Mouse (Mus musculus) macrophage (primary cell): ENCODE data around the gene Bri3bp. TPM values are rescaled to one million over a fixed set of nuclear protein-coding genes. Genes with fewer than 3 reads are reported as not detected.
A peak's percentile ranks its signal among the peaks of the same experiment; 100 is the strongest.
"Not testable (repeated sequence)": the region's sequence is repeated elsewhere in the genome, so short reads cannot be mapped to it uniquely, and the experiment has no call there.

Experiments
- H3K27ac ChIP-seq: fragments of 350-480 bp; formaldehyde crosslinking; 2 replicates; pipeline ENCODE4 v1.9.0; 2021
- H3K36me3 ChIP-seq: fragments of 350-480 bp; formaldehyde crosslinking; 2 replicates; pipeline ENCODE4 v1.9.0; 2021; ENCODE audit errors: inconsistent target
- H3K4me3 ChIP-seq: fragments of 350-480 bp; formaldehyde crosslinking; 2 replicates; pipeline ENCODE4 v1.9.0; 2021; ENCODE audit errors: inconsistent target
- H3K79me2 ChIP-seq: fragments of 350-480 bp; formaldehyde crosslinking; 2 replicates; pipeline ENCODE4 v1.9.0; 2021; ENCODE audit errors: inconsistent target
- WGBS: methylation state at CpG from one replicate; pipeline ENCODE4 v1.1.7; 2026; ENCODE audit warnings: inconsistent platforms; ENCODE audit not compliant: missing documents; 5-methylcytosine and 5-hydroxymethylcytosine counted together
- polyA plus RNA-seq: library from polyadenylated mRNA; stranded (reverse); fragments of 250-400 nt; gene quantifications from 3 replicates; pipeline ENCODE4 v1.2.4, GENCODE M21; 2018; ENCODE audit warnings: inconsistent platforms

Gene Bri3bp
- polyA plus RNA-seq, 1 experiment from 2014 or later, result 3.6 TPM

GRCm38 (mm10) chr5:125479376-125479775 is 38.0 kb downstream of the Bri3bp start:
- no peaks in the 10 kb centered on the region for H3K36me3 ChIP-seq
- no peak overlapping the region for H3K4me3 ChIP-seq
- no peak overlapping the region for H3K27ac ChIP-seq
- H3K79me2 ChIP-seq, result peaks cover 70% of the 10 kb centered on the region
- 97% methylated on average over 3 of the region's 3 CpGs for WGBS

DNA sequence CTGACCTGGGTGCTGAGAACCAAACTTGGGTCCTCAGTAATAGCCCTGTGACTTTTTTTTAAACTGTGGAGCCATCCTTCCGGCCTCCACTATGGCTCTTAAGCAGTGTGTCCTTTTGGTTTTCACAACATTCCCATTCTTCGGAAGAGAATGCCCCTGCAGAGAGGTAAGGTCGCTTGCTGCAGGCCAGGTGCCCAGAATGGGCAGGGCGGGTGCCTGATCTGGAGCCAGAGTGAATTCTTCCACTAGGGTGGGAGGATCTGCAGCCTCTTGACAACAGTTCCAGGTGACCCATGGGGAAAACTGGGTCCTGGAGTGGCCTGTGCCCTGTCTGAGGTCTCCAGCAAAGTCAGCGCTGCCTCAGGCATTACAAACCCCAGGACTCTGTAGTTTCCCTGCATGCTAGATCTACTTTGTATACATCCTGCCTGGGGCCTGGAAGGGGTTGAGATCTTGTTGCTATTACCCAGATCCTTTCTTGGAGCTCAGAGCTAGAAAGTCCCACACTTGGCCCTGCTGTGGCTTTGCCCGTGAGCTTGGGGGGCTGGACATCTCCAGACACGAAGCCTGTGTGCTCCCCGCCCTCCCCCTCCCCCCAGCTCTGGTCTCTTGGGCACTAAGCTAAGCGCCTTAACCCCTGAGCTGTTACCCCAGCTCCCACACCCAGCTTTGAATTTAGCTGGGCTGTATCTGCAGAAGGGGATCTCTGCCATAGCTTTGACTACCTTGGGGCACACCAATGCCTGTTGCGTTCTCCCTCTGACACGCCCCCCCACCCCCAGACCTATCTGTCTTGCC is 39.3 kb downstream of the Bri3bp start:
- Histone ChIP-seq H3K79me2 (peaks cover 70% of the 10 kb centered on the region), H3K36me3 (no peaks in the 10 kb centered on the region), H3K27ac (no peak overlapping the region), H3K4me3 (no peak overlapping the region)
- 94% methylated on average over 10 of the region's 11 CpGs for WGBS

GRCm38 (mm10) chr5:125482474-125482873 is 41.1 kb downstream of the Bri3bp start:
- Histone ChIP-seq H3K27ac (no peak overlapping the region), H3K4me3 (no peak overlapping the region), H3K79me2 (peaks cover 55% of the 10 kb centered on the region), H3K36me3 (peaks cover 7% of the 10 kb centered on the region; the same call in 1 of the 2 replicates)
- 53% methylated on average over 7 of the region's 7 CpGs for WGBS

GRCm38 (mm10) chr5:125483712-125484611 is 42.6 kb downstream of the Bri3bp start:
- peaks cover 40% of the 10 kb centered on the region for H3K79me2 ChIP-seq
- WGBS, result 56% methylated on average over 5 of the region's 6 CpGs
- H3K36me3 ChIP-seq, result peaks cover 12% of the 10 kb centered on the region
- no peak overlapping the region for H3K4me3 ChIP-seq
- peak overlapping the region; percentile 13 for H3K27ac ChIP-seq

- 89% methylated on average over 4 of the region's 4 CpGs for WGBS
- H3K27ac ChIP-seq, result no peak overlapping the region
- peaks cover 27% of the 10 kb centered on the region for H3K79me2 ChIP-seq
- H3K36me3 ChIP-seq, result peaks cover 12% of the 10 kb centered on the region
- H3K4me3 ChIP-seq, result no peak overlapping the region
Observed at GRCm38 (mm10) chr5:125485031-125485778, 43.8 kb downstream of the Bri3bp start.

DNA sequence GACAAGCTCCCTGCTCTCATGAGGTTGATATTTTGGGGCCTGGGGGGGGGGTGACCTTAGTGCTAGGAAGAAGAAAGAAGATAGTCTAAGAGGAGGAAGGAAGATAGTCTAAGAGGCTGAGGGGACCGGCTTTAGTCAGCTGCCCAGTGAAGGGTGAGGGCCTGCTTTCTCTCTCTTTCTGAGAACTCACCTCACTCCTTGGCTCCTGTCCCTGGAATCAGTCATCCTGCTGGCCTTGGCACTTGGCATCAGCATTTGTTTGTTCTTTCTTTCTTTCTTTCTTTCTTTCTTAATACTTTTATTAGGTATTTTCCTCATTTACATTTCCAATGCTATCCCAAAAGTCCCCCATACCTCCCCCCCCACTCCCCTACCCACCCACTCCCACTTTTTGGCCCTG is 44.7 kb downstream of the Bri3bp start:
- H3K27ac ChIP-seq, result no peak overlapping the region
- H3K79me2 ChIP-seq, result peaks cover 18% of the 10 kb centered on the region
- no peak overlapping the region for H3K4me3 ChIP-seq
- WGBS, result no CpG with 5 or more reads among the region's 1 CpGs
- peaks cover 18% of the 10 kb centered on the region for H3K36me3 ChIP-seq

DNA sequence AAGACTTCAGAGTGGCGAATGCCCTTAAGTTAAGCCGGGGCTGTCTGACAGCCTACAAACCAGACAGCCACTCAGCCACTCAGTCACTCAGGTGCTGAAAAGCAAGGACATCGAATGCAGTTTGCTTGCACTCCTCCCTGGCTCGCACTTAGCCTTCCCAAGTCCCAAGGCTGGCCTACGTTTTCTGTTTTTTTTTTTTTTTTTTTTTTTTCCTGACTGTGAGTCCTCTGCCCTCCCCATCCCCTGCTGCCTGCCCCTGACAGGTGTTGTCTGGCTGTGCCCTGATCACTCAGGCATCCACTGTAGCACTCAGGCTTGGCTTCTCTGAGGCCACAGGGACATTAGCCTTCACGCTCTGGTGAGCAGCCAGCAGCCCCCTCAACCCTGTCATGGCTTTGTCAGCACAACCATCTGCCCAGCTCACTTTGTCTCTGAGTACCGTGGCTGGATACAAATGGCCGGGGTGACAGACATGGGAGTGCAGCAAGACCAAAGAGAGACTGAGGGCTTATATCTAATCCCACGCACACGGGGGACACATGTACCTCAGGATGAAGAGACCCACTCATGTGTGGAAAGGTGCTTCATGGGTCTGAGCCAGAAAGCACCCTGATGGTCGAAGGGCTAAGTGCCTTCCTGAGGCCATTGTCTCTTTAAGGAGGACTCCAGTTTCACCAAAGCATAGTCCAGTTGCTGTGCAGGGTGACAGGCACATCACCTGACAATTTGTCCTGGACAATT is 46.2 kb downstream of the Bri3bp start:
- Histone ChIP-seq H3K27ac (no peak overlapping the region), H3K79me2 (peaks cover 4% of the 10 kb centered on the region; the same call in 1 of the 2 replicates)
- 96% methylated on average over 11 of the region's 11 CpGs for WGBS

DNA sequence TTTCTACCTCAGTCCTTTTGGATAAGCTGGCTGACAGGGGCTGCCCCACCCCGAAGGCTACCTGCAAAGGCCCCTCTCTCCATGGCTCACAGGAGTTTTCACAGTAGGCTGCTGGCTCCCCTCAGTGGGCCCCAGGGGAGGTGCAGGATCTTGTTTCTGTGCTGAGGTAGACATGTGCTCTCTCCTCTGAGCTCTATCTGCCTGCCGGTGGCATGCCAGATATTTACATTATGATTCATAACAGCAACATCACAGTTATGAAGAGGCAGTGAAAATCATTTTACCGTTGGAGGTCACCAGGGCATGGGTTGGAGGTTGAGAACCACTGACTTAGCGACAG is 46.7 kb downstream of the Bri3bp start:
- Histone ChIP-seq H3K79me2 (no peaks in the 10 kb centered on the region), H3K27ac (no peak overlapping the region), H3K4me3 (no peak overlapping the region), H3K36me3 (peaks cover 27% of the 10 kb centered on the region)
- WGBS, result 69% methylated on average over 4 of the region's 4 CpGs

More for the DNA sequence above, 46.2 kb downstream of the Bri3bp start:
- no peak overlapping the region for H3K4me3 ChIP-seq
- peaks cover 23% of the 10 kb centered on the region for H3K36me3 ChIP-seq

DNA sequence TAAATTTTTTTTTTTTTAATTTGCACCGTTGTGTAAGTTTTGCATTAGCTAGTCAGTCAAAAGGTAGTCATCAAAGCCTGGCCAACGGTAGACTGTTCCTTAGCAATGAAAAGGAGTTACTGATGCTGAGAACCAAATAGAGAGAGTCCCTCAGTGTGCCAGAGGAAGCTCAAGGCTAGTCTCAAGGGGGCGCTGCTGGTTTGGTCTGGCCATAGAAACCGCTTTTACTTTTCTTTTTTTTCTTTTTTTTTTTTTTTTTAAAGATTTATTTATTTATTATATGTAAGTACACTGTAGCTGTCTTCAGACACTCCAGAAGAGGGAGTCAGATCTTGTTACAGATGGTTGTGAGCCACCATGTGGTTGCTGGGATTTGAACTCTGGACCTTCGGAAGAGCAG is 47.6 kb downstream of the Bri3bp start:
- H3K36me3 ChIP-seq, result peaks cover 27% of the 10 kb centered on the region
- H3K4me3 ChIP-seq, H3K27ac ChIP-seq, H3K79me2 ChIP-seq: not testable (repeated sequence)
- WGBS, result 89% methylated on average over 3 of the region's 5 CpGs

GRCm38 (mm10) chr5:125491107-125491506 is 49.7 kb downstream of the Bri3bp start:
- Histone ChIP-seq H3K27ac (no peak overlapping the region), H3K4me3 (no peak overlapping the region), H3K79me2 (no peaks in the 10 kb centered on the region), H3K36me3 (peaks cover 27% of the 10 kb centered on the region)
- WGBS, result 97% methylated on average over 10 of the region's 10 CpGs

DNA sequence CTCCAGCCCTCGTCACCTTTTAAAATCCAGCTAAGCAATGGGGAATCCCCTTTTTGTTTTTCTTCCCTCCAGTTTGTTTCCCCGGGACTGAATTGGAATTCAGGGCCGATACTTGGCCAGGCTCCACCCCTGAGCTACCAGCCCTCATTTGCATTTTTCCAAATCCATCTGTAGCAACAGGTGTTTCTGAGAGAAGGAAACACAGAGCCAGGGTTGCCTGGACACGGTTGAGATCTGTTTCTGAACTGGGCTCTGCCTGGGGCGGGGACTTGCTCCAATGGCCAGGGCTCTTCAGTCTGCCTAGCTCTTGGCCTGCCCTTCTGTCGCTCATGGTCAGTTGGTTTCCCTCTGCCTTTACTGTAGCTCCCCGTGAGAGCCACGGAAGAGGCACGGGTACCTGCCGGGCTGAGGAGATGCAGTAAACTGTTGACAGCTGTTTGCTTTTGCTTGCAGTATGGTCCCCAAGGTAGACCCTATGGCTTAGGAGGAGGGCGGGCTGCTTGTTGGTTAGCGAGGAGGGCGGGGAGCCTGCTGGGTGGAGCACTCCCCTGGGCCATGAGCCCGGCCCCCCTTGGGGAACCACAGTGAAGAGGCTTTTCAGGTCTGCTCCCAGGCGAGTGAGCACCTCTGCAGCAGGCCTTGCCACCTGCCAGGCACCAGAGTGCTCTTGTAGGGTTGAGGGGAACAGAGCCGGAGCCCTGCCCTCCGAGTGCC is 51.2 kb downstream of the Bri3bp start:
- Histone ChIP-seq H3K79me2 (peaks cover 1% of the 10 kb centered on the region; the same call in 1 of the 2 replicates), H3K27ac (no peak overlapping the region), H3K4me3 (no peak overlapping the region), H3K36me3 (peaks cover 20% of the 10 kb centered on the region; the same call in 1 of the 2 replicates)
- WGBS, result 96% methylated on average over 17 of the region's 17 CpGs

- no peak overlapping the region for H3K4me3 ChIP-seq
- WGBS, result 100% methylated on average over 5 of the region's 5 CpGs
- no peak overlapping the region for H3K27ac ChIP-seq
- H3K36me3 ChIP-seq, result peaks cover 19% of the 10 kb centered on the region; the same call in 1 of the 2 replicates
- H3K79me2 ChIP-seq, result peaks cover 3% of the 10 kb centered on the region; the same call in 1 of the 2 replicates
Observed at GRCm38 (mm10) chr5:125493093-125493423, 51.7 kb downstream of the Bri3bp start.

DNA sequence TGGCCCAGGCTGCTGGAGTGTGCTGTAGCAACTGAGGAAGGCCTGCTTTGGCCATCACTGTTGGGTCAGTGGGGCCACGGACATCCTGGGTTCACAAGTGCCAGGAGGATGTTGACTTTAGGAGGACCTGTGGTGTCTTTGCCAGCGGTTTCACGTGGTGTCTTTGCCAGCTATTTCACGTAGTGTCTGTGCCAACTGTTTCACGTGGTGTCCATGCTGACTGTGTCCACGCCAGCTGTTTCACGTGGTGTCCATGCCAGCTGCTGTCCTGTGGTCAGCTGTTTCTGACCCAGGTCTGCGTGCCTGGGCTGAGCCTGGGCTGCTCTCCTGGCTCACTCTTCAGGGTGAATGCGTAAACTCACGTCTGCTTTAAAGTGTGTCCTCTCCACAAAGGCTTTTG is 54.3 kb downstream of the Bri3bp start:
- no peak overlapping the region for H3K27ac ChIP-seq
- H3K36me3 ChIP-seq, result peaks cover 13% of the 10 kb centered on the region; the same call in 1 of the 2 replicates
- H3K4me3 ChIP-seq, result no peak overlapping the region
- H3K79me2 ChIP-seq, result peaks cover 16% of the 10 kb centered on the region; the same call in 1 of the 2 replicates
- WGBS, result 92% methylated on average over 10 of the region's 10 CpGs
